In the genomic region with DNA sequence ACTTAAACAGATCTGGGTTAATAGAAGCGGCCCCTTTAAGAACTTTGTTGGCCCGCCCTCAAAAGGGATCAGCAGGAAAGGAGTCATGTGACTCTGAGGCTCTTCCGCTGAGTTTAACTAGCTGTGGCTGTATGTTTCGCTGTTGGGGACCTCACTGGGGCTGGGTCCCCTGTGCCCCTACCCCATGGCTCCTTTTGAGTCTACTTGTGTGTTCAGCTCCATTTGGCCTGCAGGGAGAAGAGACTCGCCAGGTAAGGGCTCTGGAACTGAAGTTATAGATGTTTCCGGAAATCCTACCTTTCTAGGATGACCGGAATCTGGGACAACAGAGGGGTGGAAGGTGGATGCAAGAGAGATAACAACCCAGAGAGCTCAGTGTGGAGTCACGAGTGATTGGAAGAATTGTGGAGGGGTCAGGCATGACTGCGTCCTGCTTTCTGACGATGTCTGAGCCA, we compare ENCODE assay signal across 8 mouse cellular contexts. TPM values are rescaled to one million over a fixed set of nuclear protein-coding genes. Genes with fewer than 3 reads are reported as not detected.
A peak's percentile ranks its signal among the peaks of the same experiment; 100 is the strongest.
DNase-seq lines count a peak whose midpoint lies in the region; ATAC-seq and TF ChIP-seq lines count a peak whose summit lies in the region.

A gene (plus strand): TSS at position 73 of the 455 bp plus-strand sequence.

- TF ChIP-seq CTCF in left cerebral cortex, adult 2 months (IDR thresholded peaks at IDR 0.05) = no peak

- peak; percentile 82 for ATAC-seq in hindbrain, embryonic 16.5 days

- peaks cover 39% of the 10 kb centered on the region for H3K79me2 ChIP-seq in macrophage (ENCODE audit: inconsistent target)

- no peaks in the 10 kb centered on the region for H3K9me3 ChIP-seq in hindbrain, embryonic 16.5 days (ENCODE audit: control insufficient read depth, low read length)

- H3K4me3 ChIP-seq in hindbrain, embryonic 16.5 days (ENCODE audit: low read length) = peak within 1 kb of the TSS; percentile 85
- H3K4me3 ChIP-seq in left cerebral cortex, adult 2 months = peak within 1 kb of the TSS; percentile 84
- H3K4me3 ChIP-seq in macrophage (ENCODE audit: inconsistent target) = peak within 1 kb of the TSS; percentile 98

- H3K27ac ChIP-seq in hindbrain, embryonic 16.5 days (ENCODE audit: low read depth, low read length) = peak within 1 kb of the TSS; percentile 48; the same call in 1 of the 2 replicates
- peak within 1 kb of the TSS; percentile 72 for H3K27ac ChIP-seq in left cerebral cortex, adult 2 months
- H3K27ac ChIP-seq in macrophage = peak within 1 kb of the TSS; percentile 91

- peaks cover 12% of the 10 kb centered on the region for H3K4me1 ChIP-seq in hindbrain, embryonic 16.5 days (ENCODE audit: control insufficient read depth, insufficient read depth, low read depth, low read length)

- H3K36me3 ChIP-seq in hindbrain, embryonic 16.5 days (ENCODE audit: control insufficient read depth, insufficient read depth, low read length) = peaks cover 31% of the 10 kb centered on the region
- H3K36me3 ChIP-seq in macrophage (ENCODE audit: inconsistent target) = peaks cover 49% of the 10 kb centered on the region

- WGBS in hindbrain, embryonic 16.5 days = 2% methylated on average over 10 of the region's 10 CpGs
- 2% methylated on average over 10 of the region's 10 CpGs for WGBS in macrophage (ENCODE audit: missing documents)

- H3K9ac ChIP-seq in hindbrain, embryonic 16.5 days (ENCODE audit: low read depth, low read length) = peak within 1 kb of the TSS; percentile 83

- H3K27me3 ChIP-seq in hindbrain, embryonic 16.5 days (replicated peaks; ENCODE audit: control insufficient read depth, insufficient read depth, low read length) = no peaks in the 10 kb centered on the region

- H3K4me2 ChIP-seq in hindbrain, embryonic 16.5 days (ENCODE audit: low read length) = peak within 1 kb of the TSS; percentile 83

- DNase-seq in adipocyte (ENCODE audit: low spot score) = peak; percentile 81
- DNase-seq in cerebellum, postnatal 36 days = peak; percentile 66 to 76
- DNase-seq in gastrocnemius, adult 8-10 months (ENCODE audit: low spot score in 2 of 2) = peak; percentile 42 to 45
- DNase-seq in left cerebral cortex, adult 2 months (ENCODE audit: extremely low spot score in 1 of 2, low spot score in 2 of 2) = peak; percentile 46 to 51
- peak; percentile 59 to 69 for DNase-seq in right cerebral cortex, adult 2 months (ENCODE audit: low spot score in 2 of 2)
- no peak for DNase-seq in MN1 (ENCODE audit: low spot score)

- intact Hi-C loops in left cerebral cortex, adult 2 months (cut with DNase I) = no loop called here

RNA-seq across cellular contexts. Expression of the gene that starts here (rescaled TPM):
- total RNA-seq in gastrocnemius, adult 8-10 months (2022) = 10 to 100 TPM; 34.5 to 39.4 (median 37.9) TPM
- polyA plus RNA-seq in hindbrain, embryonic 16.5 days (2015; fragmentation: Nextera tagmentation; extraction: Ambion mirVana) = 127 and 136 TPM in 2 replicates
- 10 to 100 TPM; 77.5 to 91.1 TPM for total RNA-seq in left cerebral cortex, adult 2 months (2021)
- 10 to 100 TPM; 24.6 to 88.8 (median 38.2) TPM for total RNA-seq in macrophage (2018; cell fraction: chromatin; rRNA removed)
- 100 to 1,000 TPM; 271 to 488 (median 379) TPM for total RNA-seq in macrophage (2018; cell fraction: cytosol; rRNA removed)
- total RNA-seq in macrophage (2018; cell fraction: nucleus; rRNA removed) = 100 to 1,000 TPM in 25 of 26 experiments, 10 to 100 TPM in 1; 62.8 to 337 (median 227) TPM
- polyA plus RNA-seq in macrophage (2018) = 347 to 461 TPM (median 393 TPM) in 3 replicates
